Mouse (Mus musculus) frontal cortex, adult (tissue): ENCODE data around the gene Fxyd6.
A peak's percentile ranks its signal among the peaks of the same experiment; 100 is the strongest.

Experiments
- ATAC-seq: cut with Nextera tagmentation; 2 replicates; pipeline ENCODE4 v1.9.2; 2017; ENCODE audit warnings: mild to moderate bottlenecking, moderate library complexity, mixed read lengths; ENCODE audit not compliant: low TSS enrichment

Gene Fxyd6

DNA sequence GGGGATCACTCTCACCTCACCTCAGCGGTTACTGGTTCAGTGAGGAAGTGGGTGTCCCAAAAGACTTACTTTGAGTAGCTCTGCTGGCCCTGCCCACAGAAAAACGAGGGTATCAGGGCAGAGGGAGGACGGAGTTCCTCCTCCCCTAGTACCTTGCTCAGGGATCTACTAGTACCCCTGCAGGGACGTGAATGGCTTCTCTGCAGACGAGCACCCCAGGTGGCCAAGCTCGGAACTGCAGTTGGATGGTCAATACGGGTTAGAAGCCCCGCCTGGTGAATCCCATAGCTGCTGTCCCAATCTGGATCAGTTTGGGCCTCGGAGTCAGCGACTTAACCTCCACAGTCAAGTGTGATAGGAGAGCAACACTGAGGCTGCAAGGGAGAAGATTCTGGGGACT is 42.3 kb downstream of the Fxyd6 start:
- no peak; the same call in 1 of the 2 replicates for ATAC-seq

DNA sequence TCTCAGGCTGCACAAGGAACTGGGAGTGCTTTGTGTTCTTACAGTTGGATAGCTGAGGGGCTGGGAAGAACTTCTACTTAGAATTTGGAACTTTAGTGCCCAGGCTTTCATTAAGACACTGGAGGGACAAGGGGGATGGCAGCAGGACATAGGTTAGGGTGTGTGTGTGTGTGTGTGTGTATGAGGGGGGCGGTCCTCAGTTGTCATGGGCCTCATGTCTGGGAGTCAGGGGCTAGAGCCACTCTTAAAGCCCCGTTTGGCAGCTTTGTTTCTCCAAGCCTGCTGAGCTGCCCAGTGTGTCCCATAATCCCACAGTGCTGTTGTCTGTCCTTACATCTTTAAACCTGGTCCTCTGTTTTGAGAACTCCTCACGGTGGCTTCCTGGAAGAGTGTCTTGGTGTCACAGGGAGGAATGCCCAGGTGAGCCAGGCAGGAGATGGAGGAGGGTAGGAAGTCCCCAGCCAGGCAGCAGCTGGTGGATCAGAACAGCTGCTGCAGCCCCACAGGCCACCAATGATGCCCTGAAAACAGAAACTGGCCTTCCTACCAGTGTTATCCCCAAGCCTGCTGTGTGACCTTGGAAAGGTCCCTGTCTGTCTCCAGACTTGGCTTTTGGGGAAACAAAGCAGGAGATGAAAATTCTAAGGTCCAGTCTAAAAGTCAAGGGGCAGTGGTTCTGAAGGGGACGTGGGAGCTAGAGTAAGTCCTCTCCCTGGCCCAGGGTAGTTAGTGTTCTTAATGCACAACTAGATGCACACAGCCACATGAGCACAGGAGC is 42.9 kb downstream of the Fxyd6 start:
- ATAC-seq: no peak

DNA sequence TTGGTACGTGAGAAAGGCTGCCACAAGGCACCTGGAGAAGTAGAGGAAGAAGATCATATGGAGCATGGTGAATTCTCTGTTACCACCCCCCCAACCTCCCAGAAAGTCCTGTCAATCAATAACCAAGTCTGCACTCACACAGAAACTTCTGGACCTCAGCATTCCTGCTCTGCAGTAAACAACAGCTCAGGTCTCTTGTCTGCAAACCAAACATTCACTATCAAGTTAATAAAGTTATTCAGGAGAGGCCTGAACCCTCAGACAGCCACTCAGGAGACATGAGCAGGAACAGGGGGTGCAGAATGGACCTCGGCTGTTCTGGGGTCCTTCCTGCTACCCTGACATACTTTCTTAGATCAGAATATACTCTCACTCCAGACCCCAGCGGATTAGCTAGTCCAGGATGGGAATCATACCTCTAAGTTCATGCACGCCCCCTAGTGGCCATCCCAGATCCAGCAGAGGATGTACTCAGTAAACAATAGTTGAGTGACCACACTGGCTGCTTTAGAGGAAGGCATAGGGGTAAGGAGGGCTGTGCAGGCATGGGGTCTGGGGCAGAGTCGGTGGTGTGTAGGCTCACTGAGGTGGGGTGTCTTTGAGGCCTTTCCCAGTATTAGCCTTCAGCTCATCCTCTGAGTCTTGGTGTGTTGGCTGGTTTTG is 43.6 kb downstream of the Fxyd6 start:
- ATAC-seq: no peak

DNA sequence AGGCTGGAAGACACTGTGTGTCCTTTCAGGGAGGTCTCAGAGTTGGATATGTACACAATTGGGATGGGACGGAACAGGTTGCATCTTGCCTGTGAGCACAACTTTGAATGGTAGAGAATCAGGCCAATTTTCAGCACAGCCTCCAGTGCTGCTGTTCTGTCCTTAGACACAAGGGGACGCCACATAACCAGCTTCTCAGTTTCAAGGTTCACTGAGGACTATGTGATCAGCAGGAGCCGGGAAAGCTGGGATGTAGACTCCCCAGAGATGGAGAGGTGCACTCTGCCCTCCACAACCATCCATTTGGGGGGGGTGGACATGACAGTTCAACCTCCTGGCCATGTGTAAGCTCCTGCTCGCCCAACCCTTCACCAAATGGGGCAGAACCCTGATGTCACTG is 45.9 kb downstream of the Fxyd6 start:
- peak; percentile 48 for ATAC-seq

DNA sequence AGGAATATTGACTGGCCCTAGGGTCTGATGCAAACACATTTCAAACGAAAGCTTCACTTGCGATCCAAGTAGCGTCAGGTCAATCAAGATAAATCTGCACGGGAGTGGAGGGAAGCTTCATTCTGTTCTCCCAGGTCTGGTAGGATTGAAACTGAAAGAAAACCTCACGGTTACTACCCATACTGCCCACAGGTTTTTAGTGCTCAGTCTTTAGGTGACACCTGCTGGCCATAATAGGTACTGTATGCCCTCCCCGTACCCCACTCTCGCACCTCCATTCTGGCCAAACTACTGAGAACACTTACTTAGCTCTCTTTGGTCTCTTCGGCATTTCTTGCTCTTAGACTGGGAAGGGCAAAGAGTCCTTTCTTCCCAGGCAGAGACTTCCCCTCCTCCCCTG is 47.3 kb downstream of the Fxyd6 start:
- ATAC-seq: peak; percentile 69

DNA sequence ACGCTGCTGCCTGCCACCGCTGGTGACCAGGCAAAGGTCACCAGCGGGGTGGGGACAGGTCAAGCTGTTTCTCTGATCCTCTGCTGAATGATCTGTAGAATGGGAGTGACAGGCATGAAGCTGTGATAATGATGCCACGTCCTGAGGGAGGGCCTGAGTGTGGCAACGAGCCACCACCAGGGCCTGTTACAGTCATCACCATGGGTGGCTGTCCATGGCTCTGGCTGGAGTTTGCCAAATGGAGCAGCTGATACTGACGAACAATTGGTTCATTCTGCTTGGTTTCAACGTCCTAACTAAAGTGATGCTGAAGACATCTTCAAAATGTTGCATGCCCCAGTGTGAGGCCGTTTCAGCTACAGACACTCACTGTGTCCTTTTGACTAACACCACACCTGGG is 48.3 kb downstream of the Fxyd6 start:
- no peak for ATAC-seq

DNA sequence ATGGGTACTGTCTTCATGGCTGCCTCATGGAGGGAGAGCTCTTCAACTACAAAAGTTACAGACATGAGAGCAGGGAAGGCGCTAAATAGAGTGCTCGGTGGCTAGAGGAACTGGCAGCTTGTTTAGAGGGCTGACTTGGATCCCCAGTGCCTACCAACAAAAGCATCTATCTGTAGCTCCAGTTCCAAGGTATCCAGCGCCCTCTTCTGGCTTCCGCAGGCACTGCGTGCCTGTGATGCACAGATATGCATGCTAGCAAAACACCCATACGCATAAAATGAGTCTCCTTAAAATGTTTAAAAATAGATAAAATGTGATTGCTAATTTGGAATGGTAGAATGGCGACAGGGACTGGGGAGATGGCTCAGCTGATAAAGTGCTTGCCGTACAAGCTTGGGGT is 51.2 kb downstream of the Fxyd6 start:
- no peak for ATAC-seq

DNA sequence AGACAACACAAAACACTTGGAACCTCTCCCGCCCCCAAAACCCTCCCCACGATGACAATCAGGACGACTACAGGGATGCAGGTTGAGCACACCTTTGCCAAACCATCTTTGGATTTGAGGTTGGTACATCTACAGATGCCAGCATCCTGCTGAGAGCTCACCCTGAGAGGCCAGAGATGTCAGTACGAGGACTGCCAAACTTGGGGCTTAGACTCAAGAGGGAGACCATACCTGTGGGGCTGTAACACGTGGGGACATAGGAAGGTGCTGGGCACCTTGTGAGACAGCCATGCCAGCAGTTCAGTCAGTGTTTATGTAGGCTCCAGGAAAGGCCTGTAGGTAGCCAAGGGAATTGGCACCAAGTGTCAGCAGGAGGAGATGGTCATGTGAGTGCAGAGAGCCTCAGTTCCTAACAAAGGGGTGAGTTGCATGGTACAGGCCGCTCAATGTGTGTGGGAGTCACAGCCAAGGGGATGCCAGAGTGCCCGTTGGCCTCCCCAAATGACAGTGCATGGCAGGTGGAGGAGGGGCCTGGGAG is 52.8 kb downstream of the Fxyd6 start:
- no peak for ATAC-seq

DNA sequence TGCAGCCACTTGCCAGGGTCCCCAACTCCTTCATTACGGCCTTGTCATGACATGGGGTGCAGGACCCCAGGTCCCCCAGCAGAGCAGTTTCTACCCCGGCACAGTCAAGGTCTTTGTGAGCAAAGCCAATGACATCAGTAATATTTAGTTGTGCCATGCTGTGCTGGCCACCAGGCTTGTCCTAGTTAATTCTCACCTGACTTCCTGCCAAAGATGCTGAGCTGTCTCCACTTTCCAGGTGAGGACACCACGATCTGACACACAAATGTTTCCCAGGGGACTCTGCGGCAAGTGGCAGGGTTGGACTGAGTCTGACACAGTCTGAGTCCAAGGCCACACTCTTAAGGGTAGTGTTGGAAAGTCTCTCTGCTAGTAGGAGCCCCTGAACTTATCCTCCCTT is 56.5 kb downstream of the Fxyd6 start, which contains the start of gene Dscaml1:
TSS of gene Dscaml1 (plus strand) at position 173 of the 400 bp plus-strand sequence.
- no peak for ATAC-seq

DNA sequence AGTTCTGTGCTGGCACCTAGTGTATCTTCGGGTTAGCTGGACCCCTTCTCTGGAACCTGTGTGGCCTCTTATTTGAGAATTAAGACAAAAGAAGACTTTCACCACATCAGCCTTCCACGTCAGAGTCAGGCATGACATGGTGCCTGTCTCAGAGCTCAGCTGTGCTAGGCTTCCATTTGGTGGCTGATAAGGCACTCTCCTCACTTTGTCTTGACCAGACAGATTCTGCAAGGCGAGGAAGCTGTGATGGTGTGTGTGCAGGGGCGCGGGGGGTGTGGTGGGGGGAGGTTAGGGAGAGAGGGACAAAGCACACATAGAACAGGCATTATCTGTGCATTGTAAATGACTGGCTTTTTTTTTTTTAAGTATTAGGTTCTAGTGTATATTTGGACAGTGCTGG is 59.4 kb downstream of the Fxyd6 start:
- ATAC-seq: no peak

DNA sequence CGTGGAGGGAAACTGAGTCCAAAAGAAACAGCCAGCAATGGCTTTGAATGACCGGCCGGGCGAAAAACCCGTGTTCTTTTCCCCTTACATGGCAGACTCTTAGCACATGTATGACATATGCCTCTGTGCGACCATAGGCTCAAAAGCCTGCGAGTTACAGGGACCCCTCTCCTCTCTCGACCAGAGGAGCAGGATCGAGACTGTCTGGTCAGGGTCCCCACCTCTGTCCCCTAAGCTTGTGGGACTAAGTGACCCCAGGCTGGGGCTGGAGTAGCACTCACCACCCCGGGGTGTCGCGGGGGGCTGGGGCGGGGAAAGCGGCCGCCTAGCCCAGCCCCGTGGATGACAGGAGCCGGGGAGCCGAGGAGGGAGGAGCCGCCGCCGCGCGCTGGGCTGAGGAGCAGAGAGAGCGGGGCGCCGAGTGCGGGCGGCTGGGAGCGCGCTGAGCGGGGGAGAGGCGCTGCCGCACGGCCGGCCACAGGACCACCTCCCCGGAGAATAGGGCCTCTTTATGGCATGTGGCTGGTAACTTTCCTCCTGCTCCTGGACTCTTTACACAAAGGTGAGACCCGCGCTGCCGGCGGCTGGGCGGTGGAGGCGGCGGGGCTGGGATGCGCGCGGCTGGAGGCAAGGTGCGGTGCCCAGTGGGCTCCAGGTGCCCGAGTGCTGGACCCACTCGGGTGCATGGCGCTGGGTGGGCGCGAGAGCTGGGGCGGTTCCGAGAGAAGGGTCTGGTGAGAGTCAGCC is 60.1 kb downstream of the Fxyd6 start:
- peak; percentile 72 for ATAC-seq

DNA sequence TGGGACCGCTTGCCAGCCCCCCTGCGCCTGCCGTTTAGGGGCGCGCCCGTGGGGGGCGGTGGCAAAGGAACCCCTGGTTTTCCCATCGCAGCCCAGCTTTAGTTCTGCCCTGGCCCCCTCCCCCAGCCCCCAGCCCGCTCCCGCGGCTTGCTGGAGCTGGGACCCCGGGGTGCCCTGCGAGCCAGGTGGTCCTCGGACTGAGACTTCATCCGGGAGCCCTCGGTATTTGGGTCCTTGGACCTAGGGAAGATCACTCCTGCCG is 60.6 kb downstream of the Fxyd6 start:
- no peak for ATAC-seq

DNA sequence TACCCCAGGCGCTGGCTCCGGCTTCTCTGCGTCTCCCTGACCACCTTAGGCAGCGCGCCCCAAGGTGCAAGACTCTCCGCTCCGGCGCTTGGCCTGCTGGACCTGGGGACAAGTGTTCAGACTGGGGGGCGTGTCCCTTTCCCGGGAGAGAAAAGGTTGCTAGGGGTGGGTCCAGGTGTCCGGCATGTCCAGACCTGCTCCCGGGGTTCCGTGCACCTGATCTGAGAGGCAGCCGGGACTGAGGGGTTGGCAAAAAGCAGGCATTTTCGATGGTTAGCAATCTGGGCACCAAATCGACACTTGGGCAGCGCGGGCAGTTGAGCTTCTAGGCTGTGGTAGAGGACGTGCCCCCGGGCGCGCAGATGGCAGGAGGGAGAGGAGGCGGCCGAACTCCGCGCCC is 61.2 kb downstream of the Fxyd6 start:
- ATAC-seq: no peak

DNA sequence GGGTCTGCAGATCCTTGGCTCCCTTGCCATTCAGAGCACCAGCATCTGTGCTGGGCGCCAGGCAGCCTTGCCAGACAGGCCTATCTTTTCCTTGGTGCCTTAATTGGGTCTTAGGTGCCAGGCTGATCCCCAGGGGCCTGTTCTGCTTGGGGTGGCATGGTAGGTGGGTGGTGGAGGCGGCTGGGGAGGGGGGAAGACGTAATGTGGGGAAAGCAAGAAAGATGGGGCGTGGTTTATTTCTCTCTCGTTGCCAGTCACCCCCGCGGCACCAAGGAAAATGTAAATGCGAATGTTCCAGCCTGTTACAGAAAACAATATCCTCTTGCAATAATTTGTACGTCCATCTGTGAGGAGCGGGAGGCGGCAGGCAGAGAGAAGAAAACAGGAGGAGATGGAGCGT is 62.7 kb downstream of the Fxyd6 start:
- peak; percentile 40; the same call in 1 of the 2 replicates for ATAC-seq

DNA sequence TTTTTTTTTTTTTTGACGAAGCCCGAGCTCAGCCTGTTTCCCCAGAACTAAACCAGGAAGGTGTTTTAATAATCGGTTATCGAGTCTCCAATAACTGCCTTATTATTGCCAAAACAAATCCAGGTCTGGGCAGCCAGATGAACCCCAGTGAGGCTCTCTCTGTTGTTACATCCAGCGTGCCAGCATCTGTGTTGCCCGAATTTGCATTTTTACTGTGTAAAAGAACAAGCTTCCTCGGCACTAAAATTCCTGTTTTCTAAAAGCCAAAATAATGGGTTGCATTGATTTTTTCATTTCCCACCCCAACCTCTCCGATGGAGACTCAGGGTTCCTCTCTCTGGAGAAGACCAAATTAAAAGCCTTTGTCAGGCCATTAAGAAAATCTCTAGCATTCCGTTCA is 63.1 kb downstream of the Fxyd6 start:
- ATAC-seq: no peak

DNA sequence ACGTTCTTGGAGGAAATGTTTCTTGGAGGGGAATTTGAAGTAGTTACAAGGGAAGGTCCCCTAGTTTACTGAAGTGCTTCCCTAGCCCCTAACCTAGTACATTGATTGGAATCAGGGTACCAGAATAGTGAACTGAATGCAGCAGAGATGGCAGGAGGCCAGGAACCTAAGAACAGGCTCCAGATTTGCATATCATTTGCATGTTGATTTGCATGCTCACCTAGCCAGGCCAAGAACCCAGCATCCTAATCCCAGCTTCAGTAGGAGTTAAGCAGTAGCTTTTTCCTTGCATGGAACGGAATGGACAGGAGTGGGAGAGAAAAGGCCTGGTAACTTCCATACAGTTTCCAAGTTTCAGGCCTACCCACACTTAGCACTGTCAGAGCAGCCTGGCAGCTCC is 64.2 kb downstream of the Fxyd6 start:
- ATAC-seq: peak; percentile 42; the same call in 1 of the 2 replicates

DNA sequence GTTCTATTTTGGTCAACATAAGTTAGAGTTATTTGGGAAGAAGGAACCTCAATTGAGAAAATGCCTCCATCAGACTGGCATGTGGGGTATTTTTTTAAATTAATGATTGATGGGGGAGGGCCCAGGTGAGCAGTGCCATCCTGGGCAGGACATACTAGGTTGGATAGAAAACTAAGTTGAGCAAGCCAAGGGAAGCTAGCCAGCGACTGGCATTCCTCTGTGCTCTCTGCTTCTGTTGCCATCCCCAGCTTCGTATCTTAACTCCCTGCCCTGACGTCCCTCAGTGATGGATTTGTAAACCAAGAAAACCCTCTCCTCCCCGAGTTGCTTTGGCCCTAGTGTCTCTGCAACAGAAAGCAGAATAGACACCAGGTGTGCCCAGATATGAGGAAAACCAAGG is 69.0 kb downstream of the Fxyd6 start:
- no peak for ATAC-seq

DNA sequence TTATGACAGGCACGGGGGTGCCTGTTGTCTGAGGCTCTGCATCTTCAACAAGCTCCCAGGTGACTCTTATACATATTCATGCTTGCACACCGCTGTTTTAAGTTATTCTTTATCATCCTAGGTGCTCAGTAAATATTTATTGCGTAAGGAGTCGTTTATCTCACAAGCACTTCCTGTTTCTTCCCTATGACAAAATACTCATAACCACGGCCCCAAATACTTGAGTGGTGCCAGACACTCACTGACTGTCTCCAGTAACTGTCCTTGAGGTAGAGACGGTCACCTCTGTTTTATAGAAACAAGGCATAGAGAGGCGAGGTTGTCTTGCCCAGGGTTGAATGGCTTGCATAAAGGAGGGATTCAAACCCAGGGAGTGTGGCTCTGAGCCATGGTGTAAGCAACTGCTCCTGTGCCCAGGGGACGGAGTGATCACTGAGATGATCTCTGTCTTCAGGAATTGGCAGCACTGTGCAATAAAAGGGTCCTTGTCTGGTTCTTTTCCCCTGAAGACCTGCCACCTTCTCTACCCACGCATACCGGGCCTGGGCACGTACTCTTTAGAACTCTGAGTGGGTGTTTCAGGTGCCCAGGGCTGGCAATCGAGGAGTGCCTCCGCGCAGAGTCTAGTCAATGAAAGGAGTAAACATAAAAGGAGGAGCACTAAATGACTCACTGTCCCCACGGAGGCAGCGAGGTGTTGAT is 70.2 kb downstream of the Fxyd6 start:
- no peak for ATAC-seq

DNA sequence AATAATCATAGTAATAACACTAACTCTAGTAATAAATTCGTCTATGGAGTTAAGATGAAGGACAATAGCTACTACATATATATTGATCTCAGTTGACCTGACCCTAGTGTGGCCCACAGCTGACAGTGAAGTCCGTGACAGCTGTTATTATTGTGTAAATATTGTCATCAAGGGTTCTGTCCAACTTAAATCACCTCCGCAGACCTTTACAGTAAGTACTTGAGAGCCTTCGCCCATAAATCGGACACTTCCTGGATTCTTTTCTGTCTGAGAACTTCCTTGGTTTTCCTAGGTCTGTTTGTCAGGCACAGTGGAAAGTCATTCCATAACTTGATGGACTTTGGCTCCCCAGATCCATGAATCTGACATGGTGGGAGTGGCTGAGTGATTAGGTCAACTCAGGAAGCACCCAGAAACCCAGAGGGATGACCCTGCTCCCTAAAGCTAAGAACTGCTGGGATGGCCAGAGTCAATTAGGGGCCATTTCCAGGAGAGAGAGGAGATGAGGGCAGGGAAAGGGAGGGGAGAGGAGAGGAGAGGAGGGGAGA is 74.3 kb downstream of the Fxyd6 start:
- ATAC-seq: no peak
